Mouse (Mus musculus) small intestine, adult 2 months (tissue): ENCODE results near the gene Cers6. TPM values are rescaled to one million over a fixed set of nuclear protein-coding genes. Genes with fewer than 3 reads are reported as not detected.

ENCODE experiments used
- H3K27ac ChIP-seq: fragments of 200-500 bp; 2 replicates; pipeline ENCODE4 v1.5.1; 2012; ENCODE audit warnings: low read depth, low read length, control low read depth, inconsistent platforms; ENCODE audit not compliant: insufficient read depth
- H3K27me3 ChIP-seq: fragments of 200-500 bp; 2 replicates; pipeline ENCODE4 v1.6.1; 2012; ENCODE audit warnings: mild to moderate bottlenecking, moderate library complexity, low read length, inconsistent platforms; ENCODE audit not compliant: control insufficient read depth, insufficient read depth
- H3K36me3 ChIP-seq: fragments of 200-500 bp; 2 replicates; pipeline ENCODE4 v1.6.1; 2012; ENCODE audit warnings: mild to moderate bottlenecking, low read length, control low read depth, inconsistent platforms; ENCODE audit not compliant: control insufficient read depth, insufficient read depth
- H3K4me1 ChIP-seq: fragments of 200-500 bp; 2 replicates; pipeline ENCODE4 v1.6.1; 2012; ENCODE audit warnings: low read length, inconsistent platforms, mixed read lengths; ENCODE audit not compliant: control insufficient read depth, insufficient read depth, insufficient read length
- H3K4me3 ChIP-seq: fragments of 200-500 bp; 2 replicates; pipeline ENCODE4 v1.5.1; 2012; ENCODE audit warnings: low read depth, mild to moderate bottlenecking, control low read depth, inconsistent platforms, low read length, moderate library complexity
- CTCF ChIP-seq: fragments of 200-500 bp; IDR thresholded peaks from 2 replicates; pipeline ENCODE4 v1.5.1; 2012; ENCODE audit warnings: low read depth, mild to moderate bottlenecking, control low read depth, inconsistent platforms, low read length, moderate library complexity, mixed read lengths; ENCODE audit not compliant: insufficient replicate concordance, insufficient read length; ENCODE audit errors: extremely low read depth
- POLR2A ChIP-seq: fragments of 200-500 bp; IDR thresholded peaks from 2 replicates; pipeline ENCODE4 v1.6.1; 2012; ENCODE audit warnings: low read depth, mild to moderate bottlenecking, control low read depth, inconsistent platforms, low read length, moderate library complexity
- WGBS: fragments of 180-500 bp; shearing (Covaris S2); methylation state at CpG from one replicate; pipeline ENCODE4 v1.1.7; 2018; 5-methylcytosine and 5-hydroxymethylcytosine counted together
- polyA plus RNA-seq: library from polyadenylated mRNA; depleted of rRNA; stranded (reverse); fragments of >200 nt; gene quantifications from 2 replicates; pipeline ENCODE4 v1.2.3, GENCODE M21; 2012

Cers6 gene
- polyA plus RNA-seq, 1 experiment, result 19.4 TPM

DNA sequence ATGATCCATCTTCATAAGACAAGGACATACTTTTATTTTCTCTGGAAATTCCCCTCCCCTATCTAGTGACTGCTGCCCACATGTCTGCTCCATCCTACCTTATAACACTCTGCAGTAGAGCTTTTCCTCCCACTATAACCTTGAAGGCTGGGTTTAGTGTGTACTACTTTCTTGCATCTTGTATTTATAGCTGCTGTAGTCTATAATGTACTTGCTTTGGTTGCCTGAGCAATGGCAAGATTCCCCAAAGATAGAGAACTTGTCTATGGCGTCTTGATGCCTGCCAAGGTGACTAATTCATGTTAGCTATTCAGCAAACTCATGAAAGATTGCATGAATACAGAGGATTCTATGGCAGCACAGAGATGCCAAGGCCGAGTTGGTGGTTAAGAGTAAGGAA lies 176.1 kb downstream of the Cers6 start:
- 85% methylated on average over 2 of the region's 2 CpGs for WGBS
- no peak overlapping the region for H3K27ac ChIP-seq
- no peak overlapping the region for H3K4me3 ChIP-seq
- H3K27me3 ChIP-seq, result no peaks in the 10 kb centered on the region
- TF ChIP-seq POLR2A, result no peak
- no peak for TF ChIP-seq CTCF
- H3K4me1 ChIP-seq, result no peaks in the 10 kb centered on the region
- no peaks in the 10 kb centered on the region for H3K36me3 ChIP-seq

DNA sequence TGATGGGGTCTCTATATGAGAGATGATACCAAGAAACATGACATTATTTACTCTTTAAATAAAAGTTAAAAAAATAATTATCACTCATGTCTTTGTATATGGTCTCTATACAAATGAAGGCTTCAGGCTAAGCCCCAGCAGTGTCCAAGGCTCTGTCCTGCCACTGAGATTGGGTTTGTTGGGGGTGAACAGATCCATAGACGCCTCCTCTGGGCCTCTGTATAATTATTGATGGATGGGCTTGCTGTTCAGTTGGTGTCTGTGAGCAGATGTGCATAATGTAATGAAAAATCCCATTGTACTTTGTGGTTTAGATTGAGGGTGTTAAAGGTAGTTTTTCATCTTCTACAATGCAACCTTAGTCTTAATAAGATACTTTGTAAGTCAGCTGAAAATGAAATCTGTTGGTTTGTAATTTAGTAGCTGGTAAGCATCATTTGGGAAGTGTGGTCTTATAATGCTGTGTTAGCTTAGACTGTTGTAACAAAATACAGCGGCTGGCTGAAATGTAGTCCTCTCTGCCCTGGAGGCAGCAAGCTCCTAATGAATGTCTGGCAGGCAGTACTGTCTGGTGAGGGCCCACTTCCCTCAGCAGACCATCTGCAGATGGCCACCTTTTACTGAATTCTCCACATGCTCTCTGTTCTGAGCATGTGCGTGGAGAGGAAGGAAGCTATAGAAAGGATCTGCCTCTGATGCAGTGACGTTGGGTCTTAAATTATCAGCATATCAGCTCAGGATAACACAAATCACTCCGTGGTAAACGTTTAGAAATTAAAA lies 181.3 kb downstream of the Cers6 start:
- no peak overlapping the region for H3K4me3 ChIP-seq
- 62% methylated on average over 6 of the region's 6 CpGs for WGBS
- TF ChIP-seq POLR2A, result no peak
- no peak for TF ChIP-seq CTCF
- peaks cover 2% of the 10 kb centered on the region; the same call in 1 of the 2 replicates for H3K36me3 ChIP-seq
- no peaks in the 10 kb centered on the region for H3K27me3 ChIP-seq
- peaks cover 1% of the 10 kb centered on the region; the same call in 1 of the 2 replicates for H3K4me1 ChIP-seq
- no peak overlapping the region for H3K27ac ChIP-seq

DNA sequence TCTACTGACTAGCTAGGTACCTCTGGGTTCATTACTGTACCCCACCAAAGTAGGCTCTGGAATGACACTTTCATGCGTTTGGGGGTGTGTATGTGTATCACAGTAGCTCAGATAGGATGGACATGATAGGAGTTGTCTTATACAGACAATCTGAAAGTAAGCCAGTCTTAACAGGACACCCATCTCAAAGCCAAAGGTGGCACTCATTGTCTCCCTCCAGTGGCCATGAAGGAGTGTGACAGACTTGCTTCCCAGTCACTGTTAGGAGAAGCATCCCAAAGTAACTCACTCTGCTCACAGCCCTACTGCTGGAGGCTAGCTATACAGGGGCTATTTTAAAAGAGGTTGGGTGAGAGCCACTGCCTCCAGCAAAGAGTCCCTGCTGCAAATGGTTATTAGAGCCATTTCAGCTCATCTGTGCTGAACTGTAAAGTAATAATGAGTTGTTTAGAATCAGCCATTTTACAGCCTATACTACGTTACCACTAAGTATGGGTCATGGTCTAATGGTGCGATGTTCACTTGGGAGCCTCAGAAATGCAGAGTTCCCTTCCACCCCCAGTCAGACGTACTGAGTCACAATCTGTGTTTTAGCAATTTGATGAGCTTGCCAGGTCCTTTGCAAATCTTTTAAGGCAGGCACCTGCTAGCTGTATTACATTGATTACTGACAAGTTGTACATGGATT lies 182.3 kb downstream of the Cers6 start:
- peak; percentile 58; the same call in 1 of the 2 replicates for TF ChIP-seq CTCF
- no peak for TF ChIP-seq POLR2A
- WGBS, result 75% methylated on average over 4 of the region's 4 CpGs
- Histone ChIP-seq H3K36me3 (peaks cover 2% of the 10 kb centered on the region; the same call in 1 of the 2 replicates), H3K4me1 (peaks cover 1% of the 10 kb centered on the region; the same call in 1 of the 2 replicates), H3K4me3 (no peak overlapping the region), H3K27me3 (no peaks in the 10 kb centered on the region), H3K27ac (no peak overlapping the region)

DNA sequence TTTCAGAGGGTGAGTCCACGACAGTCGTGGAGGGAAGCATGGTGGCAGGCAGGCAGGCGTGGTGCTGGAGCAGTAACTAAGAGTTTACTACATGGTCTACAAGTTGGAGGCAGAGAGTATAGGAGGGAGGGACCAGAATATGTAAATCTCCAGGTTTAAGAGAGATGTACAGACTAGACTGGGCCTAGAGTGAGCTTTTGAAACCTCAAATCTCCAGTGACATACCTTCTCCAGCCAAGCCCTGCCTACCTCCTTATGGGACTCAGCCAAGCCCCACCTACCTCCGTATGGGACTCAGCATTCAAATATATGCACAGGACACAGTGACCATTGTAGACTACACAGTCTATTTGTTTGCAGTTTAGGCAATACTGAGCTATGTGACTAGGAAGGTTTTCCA lies 184.7 kb downstream of the Cers6 start:
- H3K27me3 ChIP-seq, result no peaks in the 10 kb centered on the region
- no peak overlapping the region for H3K27ac ChIP-seq
- no peak overlapping the region for H3K4me3 ChIP-seq
- H3K4me1 ChIP-seq, result peaks cover 1% of the 10 kb centered on the region; the same call in 1 of the 2 replicates
- TF ChIP-seq POLR2A, result no peak
- TF ChIP-seq CTCF, result no peak
- H3K36me3 ChIP-seq, result peaks cover 3% of the 10 kb centered on the region; the same call in 1 of the 2 replicates
- 57% methylated on average over 4 of the region's 4 CpGs for WGBS

DNA sequence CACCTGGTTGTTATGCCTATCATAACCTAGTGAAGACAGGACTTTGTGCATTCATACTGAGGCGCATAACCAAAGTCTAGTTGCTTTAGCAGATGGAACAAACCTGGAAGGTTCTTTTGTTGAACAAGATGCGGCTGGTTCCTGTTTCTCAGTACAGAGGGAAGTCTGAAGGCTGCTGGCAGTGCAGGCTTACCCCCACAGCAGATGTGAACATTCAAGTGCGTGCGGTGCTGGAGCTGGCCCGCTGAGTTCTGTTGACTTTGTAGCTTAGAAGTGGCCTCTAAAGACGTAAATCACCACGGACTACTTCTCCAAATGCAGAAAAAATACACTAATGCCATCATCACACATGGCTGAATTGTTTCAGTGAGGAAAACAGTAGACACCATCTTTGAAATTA lies 186.1 kb downstream of the Cers6 start:
- H3K36me3 ChIP-seq, result peaks cover 10% of the 10 kb centered on the region
- WGBS, result 78% methylated on average over 7 of the region's 7 CpGs

DNA sequence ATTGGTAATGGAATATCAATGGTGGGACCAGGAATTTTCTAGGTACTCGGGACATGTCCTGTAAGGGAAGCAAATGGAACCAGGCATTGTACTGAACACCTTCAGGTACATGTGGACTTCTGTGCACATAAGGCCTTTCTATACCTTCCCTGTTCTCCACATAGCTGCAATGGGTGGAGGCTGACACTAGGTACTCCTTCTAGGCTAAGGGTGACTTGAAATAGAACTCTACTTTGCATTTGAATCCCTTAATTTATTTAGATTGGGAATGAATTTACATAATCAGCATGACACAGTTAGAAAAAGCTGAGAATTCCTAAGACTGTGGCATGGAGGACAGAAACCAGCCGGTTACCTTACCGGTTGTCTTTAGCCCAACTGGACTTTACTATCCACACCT lies 186.6 kb downstream of the Cers6 start:
- H3K4me3 ChIP-seq, result no peak overlapping the region
- H3K27me3 ChIP-seq, result no peaks in the 10 kb centered on the region
- H3K4me1 ChIP-seq, result peaks cover 5% of the 10 kb centered on the region; the same call in 1 of the 2 replicates
- 95% methylated on average over 3 of the region's 3 CpGs for WGBS
- no peak for TF ChIP-seq CTCF
- no peak for TF ChIP-seq POLR2A
- peaks cover 13% of the 10 kb centered on the region for H3K36me3 ChIP-seq
- H3K27ac ChIP-seq, result no peak overlapping the region

More for the DNA sequence above, 186.1 kb downstream of the Cers6 start:
- Histone ChIP-seq H3K27me3 (no peaks in the 10 kb centered on the region), H3K4me3 (no peak overlapping the region), H3K4me1 (peaks cover 5% of the 10 kb centered on the region; the same call in 1 of the 2 replicates), H3K27ac (no peak overlapping the region)
- TF ChIP-seq CTCF, result no peak
- no peak for TF ChIP-seq POLR2A

DNA sequence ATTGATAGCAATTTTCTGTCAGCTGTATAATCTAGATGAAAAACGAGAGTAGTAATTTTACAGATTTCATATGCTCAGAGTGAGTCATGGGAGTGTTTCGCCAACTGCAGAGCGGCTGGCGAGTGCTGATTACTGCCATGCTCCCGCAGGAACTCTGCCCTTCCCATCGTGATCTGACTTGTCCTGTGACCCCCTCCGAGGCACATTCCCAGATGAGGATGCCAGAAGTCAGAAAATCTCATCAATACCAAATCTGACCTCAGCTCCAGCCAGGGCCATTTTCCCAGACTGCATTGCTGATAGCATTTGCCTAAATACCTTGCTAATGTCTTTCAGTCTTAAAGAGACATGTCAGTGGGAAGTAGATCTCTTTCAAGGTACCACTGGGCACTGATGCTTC lies 187.9 kb downstream of the Cers6 start:
- H3K27ac ChIP-seq, result no peak overlapping the region
- peaks cover 18% of the 10 kb centered on the region for H3K36me3 ChIP-seq
- 58% methylated on average over 7 of the region's 7 CpGs for WGBS
- H3K4me1 ChIP-seq, result peaks cover 6% of the 10 kb centered on the region; the same call in 1 of the 2 replicates
- no peak overlapping the region for H3K4me3 ChIP-seq
- H3K27me3 ChIP-seq, result no peaks in the 10 kb centered on the region
- TF ChIP-seq CTCF, result no peak
- no peak for TF ChIP-seq POLR2A
